Mouse (Mus musculus): ENCODE results near the gene Castor2. TPM values are rescaled to one million over a fixed set of nuclear protein-coding genes. Genes with fewer than 3 reads are reported as not detected.

Gene Castor2
- total and polyA plus RNA-seq, 2 experiments from 2014 or later = 21.1 to 27.4 TPM

DNA sequence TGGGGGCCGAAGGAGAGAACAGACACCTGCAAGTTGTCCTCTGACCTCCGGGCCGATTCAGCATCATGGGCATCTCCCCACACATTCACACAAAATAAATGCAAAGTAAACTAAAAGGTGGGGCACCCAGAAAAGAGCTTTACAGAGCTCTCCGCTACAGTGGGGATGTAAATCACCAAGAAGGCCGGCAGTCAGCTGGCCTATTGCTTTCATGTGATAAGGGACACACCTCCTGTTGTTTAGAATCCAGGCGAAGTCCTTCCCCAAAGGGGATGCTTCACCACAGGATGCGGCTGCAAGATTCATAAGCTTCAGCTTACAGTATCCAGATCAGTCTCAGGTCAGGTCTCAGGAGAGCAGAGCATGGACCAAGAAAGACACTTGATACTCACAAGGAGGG lies 79.0 kb downstream of the Castor2 start:
- Histone ChIP-seq H3K4me1 (ENCODE audit: insufficient read depth, low read length) (peaks cover 9% of the 10 kb centered on the region; the same call in 1 of the 2 replicates), H3K36me3 (ENCODE audit: insufficient read depth, low read length) (no peaks in the 10 kb centered on the region), H3K9me3 (ENCODE audit: low read length) (no peaks in the 10 kb centered on the region), H3K4me2 (ENCODE audit: low read depth, low read length) (no peak overlapping the region), H3K9ac (replicated peaks; ENCODE audit: low read length) (no peak overlapping the region), H3K27ac (no peak overlapping the region), H3K27me3 (ENCODE audit: insufficient read depth, low read length) (no peaks in the 10 kb centered on the region), H3K4me3 (ENCODE audit: low read length) (no peak overlapping the region)
- TF ChIP-seq CTCF (IDR thresholded peaks at IDR 0.05; ENCODE audit: low read depth) = no peak
- 81% methylated on average over 7 of the region's 7 CpGs for WGBS
- DNase-seq (ENCODE audit: low spot score) (no peak), ATAC-seq (no peak)

DNA sequence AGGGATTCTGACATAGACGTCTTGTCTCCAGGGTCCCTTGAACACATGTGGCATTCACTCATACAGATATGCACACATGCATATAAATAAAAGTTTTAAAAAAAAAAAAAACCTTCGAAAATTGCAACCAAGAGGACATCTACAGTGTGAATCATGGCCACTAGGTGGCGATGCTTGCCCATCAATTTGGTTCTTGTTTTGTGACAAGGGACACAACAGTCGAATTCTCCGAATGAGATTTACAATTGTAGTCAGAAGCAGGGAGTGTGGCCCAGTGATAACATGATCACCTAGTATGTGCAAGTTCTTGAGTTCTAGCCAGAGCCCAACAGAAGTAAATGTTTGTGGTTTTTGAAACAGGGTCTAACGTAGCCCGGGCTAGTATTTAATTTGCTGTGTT lies 80.4 kb downstream of the Castor2 start:
- H3K27ac ChIP-seq = no peak overlapping the region
- no peak overlapping the region for H3K4me3 ChIP-seq (ENCODE audit: low read length)
- H3K27me3 ChIP-seq (ENCODE audit: insufficient read depth, low read length) = no peaks in the 10 kb centered on the region
- no peak overlapping the region for H3K4me2 ChIP-seq (ENCODE audit: low read depth, low read length)
- no peaks in the 10 kb centered on the region for H3K36me3 ChIP-seq (ENCODE audit: insufficient read depth, low read length)
- ATAC-seq (no peak), DNase-seq (ENCODE audit: low spot score) (peak; percentile 94)
- no peaks in the 10 kb centered on the region for H3K9me3 ChIP-seq (ENCODE audit: low read length)
- 22% methylated on average over 7 of the region's 7 CpGs for WGBS
- TF ChIP-seq CTCF (IDR thresholded peaks at IDR 0.05; ENCODE audit: low read depth) = peak; percentile 91
- no peak overlapping the region for H3K9ac ChIP-seq (replicated peaks; ENCODE audit: low read length)
- peaks cover 9% of the 10 kb centered on the region; the same call in 1 of the 2 replicates for H3K4me1 ChIP-seq (ENCODE audit: insufficient read depth, low read length)

DNA sequence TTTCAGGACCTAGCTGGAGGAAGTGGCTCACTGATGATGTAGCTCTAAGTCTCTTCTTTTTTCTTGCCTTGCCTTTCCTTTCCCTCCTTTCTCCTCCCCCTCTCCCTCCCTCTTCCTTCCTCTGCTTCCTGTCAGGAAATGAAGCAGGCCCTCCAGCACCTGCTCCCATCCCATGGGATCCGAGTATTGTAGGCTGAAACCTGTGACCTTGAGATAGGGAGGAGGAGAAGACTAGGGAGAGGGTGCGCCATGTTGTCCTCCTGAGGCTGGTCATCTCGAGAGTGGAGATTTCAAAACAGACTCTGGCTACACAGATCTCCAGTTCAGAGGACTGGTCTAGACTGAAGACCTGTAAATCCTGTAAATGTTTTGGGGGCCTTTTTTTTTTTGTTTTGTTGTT lies 82.7 kb downstream of the Castor2 start:
- no peaks in the 10 kb centered on the region for H3K27me3 ChIP-seq (ENCODE audit: insufficient read depth, low read length)
- H3K9me3 ChIP-seq (ENCODE audit: low read length) = no peaks in the 10 kb centered on the region
- TF ChIP-seq CTCF (IDR thresholded peaks at IDR 0.05; ENCODE audit: low read depth) = no peak
- no peak for ATAC-seq
- no peak overlapping the region for H3K4me2 ChIP-seq (ENCODE audit: low read depth, low read length)
- no peak overlapping the region for H3K9ac ChIP-seq (replicated peaks; ENCODE audit: low read length)
- 0 out of 2 replicates have a peak, but pooled peaks cover 5% of the 10 kb centered on the region for H3K4me1 ChIP-seq (ENCODE audit: insufficient read depth, low read length)
- DNase-seq (ENCODE audit: low spot score) = no peak
- WGBS = 55% methylated on average over 3 of the region's 3 CpGs
- H3K4me3 ChIP-seq (ENCODE audit: low read length) = no peak overlapping the region
- no peaks in the 10 kb centered on the region for H3K36me3 ChIP-seq (ENCODE audit: insufficient read depth, low read length)
- no peak overlapping the region for H3K27ac ChIP-seq

DNA sequence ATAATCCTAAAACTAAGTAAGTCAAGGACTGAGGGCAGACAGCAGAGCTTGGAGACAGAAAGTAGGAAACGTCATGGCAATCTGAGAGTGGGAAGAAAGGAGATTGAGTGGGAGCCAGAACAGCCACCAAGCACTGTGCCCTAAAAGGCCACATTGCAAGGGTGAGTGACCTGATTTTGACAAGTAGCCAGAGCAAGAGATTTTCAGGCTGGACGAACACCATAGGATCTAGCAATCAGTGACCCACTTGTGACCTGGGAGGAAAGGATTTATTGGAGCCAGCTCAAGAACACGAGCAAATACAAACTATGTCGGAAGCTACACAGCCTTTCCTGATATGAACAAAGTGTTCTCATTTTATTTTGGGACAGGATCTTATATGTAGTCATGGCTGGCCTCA lies 83.2 kb downstream of the Castor2 start:
- peak overlapping the region; percentile 84; the same call in 1 of the 2 replicates for H3K9ac ChIP-seq (replicated peaks; ENCODE audit: low read length)
- H3K4me3 ChIP-seq (ENCODE audit: low read length) = no peak overlapping the region
- H3K4me1 ChIP-seq (ENCODE audit: insufficient read depth, low read length) = 0 out of 2 replicates have a peak, but pooled peaks cover 5% of the 10 kb centered on the region
- ATAC-seq = no peak
- peak overlapping the region; percentile 76 for H3K4me2 ChIP-seq (ENCODE audit: low read depth, low read length)
- 47% methylated on average over 4 of the region's 4 CpGs for WGBS
- H3K27ac ChIP-seq = no peak overlapping the region
- no peaks in the 10 kb centered on the region for H3K27me3 ChIP-seq (ENCODE audit: insufficient read depth, low read length)
- DNase-seq (ENCODE audit: low spot score) = no peak
- no peaks in the 10 kb centered on the region for H3K9me3 ChIP-seq (ENCODE audit: low read length)
- H3K36me3 ChIP-seq (ENCODE audit: insufficient read depth, low read length) = no peaks in the 10 kb centered on the region
- no peak for TF ChIP-seq CTCF (IDR thresholded peaks at IDR 0.05; ENCODE audit: low read depth)

DNA sequence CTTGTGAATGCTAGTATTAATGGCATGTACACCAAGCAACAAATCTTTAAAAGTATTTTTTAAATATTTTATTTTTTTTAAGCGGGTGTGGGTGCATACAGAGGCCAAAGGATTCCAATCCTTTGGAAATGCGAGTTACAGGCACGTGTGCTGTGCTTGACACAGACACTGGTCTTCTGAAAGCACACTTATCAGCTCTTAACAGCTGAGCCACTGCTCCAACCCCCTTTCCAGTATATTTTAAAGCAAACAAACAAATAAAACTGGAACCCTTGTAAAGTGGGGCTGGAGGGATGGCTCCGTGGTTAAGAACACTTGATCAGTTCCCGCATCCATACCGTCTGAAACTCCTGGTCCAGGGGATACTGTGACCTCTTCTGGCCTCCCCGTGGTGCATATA lies 83.7 kb downstream of the Castor2 start:
- ATAC-seq (no peak), DNase-seq (ENCODE audit: low spot score) (no peak)
- Histone ChIP-seq H3K36me3 (ENCODE audit: insufficient read depth, low read length) (no peaks in the 10 kb centered on the region), H3K4me3 (ENCODE audit: low read length) (peak overlapping the region; percentile 75), H3K27ac (peak overlapping the region; percentile 97; the same call in 1 of the 2 replicates), H3K4me2 (ENCODE audit: low read depth, low read length) (peak overlapping the region; percentile 76), H3K9ac (replicated peaks; ENCODE audit: low read length) (peak overlapping the region; percentile 84), H3K27me3 (ENCODE audit: insufficient read depth, low read length) (no peaks in the 10 kb centered on the region), H3K9me3 (ENCODE audit: low read length) (no peaks in the 10 kb centered on the region), H3K4me1 (ENCODE audit: insufficient read depth, low read length) (0 out of 2 replicates have a peak, but pooled peaks cover 5% of the 10 kb centered on the region)
- 54% methylated on average over 7 of the region's 7 CpGs for WGBS
- TF ChIP-seq CTCF (IDR thresholded peaks at IDR 0.05; ENCODE audit: low read depth) = no peak

DNA sequence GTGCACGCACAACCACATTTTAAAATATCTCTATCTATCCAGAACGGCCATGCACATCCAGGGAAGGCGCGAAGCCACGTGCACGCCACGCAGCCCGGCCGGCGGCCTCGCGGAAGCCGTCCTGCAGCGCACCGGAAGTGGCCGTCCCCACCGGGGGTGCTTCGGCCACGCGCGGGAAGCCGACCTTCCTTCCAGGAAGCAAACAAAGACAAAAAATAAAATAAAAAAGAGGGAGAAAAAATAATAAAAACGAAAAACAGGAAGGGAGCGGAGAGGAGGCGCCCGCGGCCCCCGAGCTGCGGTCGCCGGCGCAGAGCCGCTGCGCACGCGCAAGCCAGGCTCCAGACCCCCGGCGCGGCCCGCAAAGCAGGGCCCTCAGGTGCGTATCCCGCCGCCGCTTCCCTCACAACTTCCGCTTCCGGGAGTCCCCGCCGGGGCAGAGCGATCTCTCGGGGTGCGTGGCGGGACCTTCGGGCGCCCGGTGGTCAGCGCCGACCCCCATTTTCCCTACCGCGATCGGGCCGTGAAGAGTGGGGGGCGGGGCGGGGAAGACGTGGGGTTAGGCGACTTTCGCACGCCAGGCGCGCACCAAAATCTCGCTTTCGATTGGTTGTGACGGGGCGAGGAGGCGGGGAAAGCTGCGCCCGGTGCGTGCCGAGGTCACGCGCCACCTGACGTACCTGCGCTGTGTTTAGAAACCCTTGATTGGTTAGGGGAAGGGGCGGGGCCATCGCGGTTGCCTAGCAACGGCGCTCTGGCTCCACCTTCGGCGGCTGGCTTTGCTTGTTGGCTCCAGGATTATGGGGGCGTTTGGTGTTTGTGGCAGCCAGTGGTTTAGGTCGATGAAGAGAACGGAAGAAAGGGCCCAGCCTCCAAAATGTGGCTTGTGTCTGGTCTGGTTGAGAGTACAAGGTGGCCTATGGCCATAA lies 84.6 kb downstream of the Castor2 start, which contains the start of gene Gtf2ird2:
Gene Gtf2ird2, plus strand, starts transcription at position 140 of the 929 bp plus-strand sequence.
- TF ChIP-seq CTCF (IDR thresholded peaks at IDR 0.05; ENCODE audit: low read depth) = peak; percentile 37
- peak; percentile 97 for ATAC-seq

More for the DNA sequence above, 84.6 kb downstream of the Castor2 start, which contains the start of gene Gtf2ird2:
- DNase-seq (ENCODE audit: low spot score) = peak; percentile 99
- Histone ChIP-seq H3K27me3 (ENCODE audit: insufficient read depth, low read length) (no peaks in the 10 kb centered on the region), H3K9ac (replicated peaks; ENCODE audit: low read length) (peak within 1 kb of the TSS; percentile 84), H3K4me1 (ENCODE audit: insufficient read depth, low read length) (0 out of 2 replicates have a peak, but pooled peaks cover 5% of the 10 kb centered on the region), H3K4me3 (ENCODE audit: low read length) (peak within 1 kb of the TSS; percentile 75), H3K27ac (peak within 1 kb of the TSS; percentile 97), H3K36me3 (ENCODE audit: insufficient read depth, low read length) (no peaks in the 10 kb centered on the region), H3K9me3 (ENCODE audit: low read length) (no peaks in the 10 kb centered on the region), H3K4me2 (ENCODE audit: low read depth, low read length) (peak within 1 kb of the TSS; percentile 76)
- WGBS = under 1% methylated on average over 91 of the region's 92 CpGs

Data from hindbrain, postnatal 0 days (tissue).